Mouse (Mus musculus) adrenal gland, adult 2 months (tissue): ENCODE data around the gene Rfx2. TPM values are rescaled to one million over a fixed set of nuclear protein-coding genes. Genes with fewer than 3 reads are reported as not detected.

Source experiments
- DNase-seq: peaks from one replicate; pipeline ENCODE4 v3.0.0; 2021
- long read RNA-seq: library from polyadenylated mRNA; stranded (forward); transcript quantifications from one replicate; pipeline ENCODE4 v2.0.0, GENCODE M21; 2021
- polyA plus RNA-seq: library from polyadenylated mRNA; depleted of rRNA; stranded (reverse); fragments of >200 nt; gene quantifications from 2 replicates; pipeline ENCODE4 v1.2.3, GENCODE M21; 2012; rRNA removed
- total RNA-seq, 2 experiments: library from RNA; stranded (reverse); gene quantifications; 2 replicates each; pipeline ENCODE4 v1.2.3; 2021

The Rfx2 gene
- total RNA-seq (1 to 10 TPM; 5.7 to 7.8 TPM), polyA plus RNA-seq (12.3 and 13.4 TPM in 2 replicates)
- long read RNA-seq, partial matches to known transcripts, result 1 of 4 reads
- long read RNA-seq, other reads (novel, unspliced or antisense), result 1 of 4 reads

DNA sequence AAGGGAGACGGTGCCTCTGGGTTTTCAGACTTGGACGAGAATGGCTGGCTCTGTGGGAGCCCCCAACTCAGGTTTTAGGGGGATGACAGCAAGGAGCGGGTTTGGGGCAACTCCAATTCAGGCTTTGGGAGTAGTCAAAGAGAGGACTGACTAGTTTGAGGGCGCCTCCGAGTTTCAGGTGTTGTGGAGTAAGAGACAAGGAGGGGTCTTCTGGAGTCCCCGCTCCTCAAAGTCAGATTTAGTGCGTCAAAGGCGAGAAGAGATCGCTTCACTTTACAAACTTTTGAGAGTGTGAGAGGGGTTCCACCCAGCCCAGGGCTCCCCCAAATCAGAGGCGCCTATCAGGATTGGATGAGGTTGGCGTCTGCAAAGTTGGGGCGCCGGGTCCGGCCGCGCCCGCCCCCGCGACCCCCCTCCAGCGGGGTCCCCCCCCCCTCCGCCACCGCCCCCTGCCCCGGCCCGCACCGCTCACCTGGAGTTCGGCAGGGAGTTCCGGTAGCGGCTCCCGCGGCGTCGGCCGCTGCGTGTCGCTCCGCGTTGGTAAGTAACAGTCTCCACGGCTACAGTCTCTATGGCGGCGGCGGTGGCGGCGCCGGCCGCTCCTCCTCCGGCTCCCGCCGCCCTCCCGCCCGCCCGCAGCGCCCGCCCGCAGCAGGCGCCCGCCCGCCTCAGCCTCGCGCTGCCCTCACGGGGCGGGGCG, at the start of gene Rfx2:
Gene Rfx2, minus strand, starts transcription at position 603 of the 700 bp plus-strand sequence.
- DNase-seq, result no peak

DNA sequence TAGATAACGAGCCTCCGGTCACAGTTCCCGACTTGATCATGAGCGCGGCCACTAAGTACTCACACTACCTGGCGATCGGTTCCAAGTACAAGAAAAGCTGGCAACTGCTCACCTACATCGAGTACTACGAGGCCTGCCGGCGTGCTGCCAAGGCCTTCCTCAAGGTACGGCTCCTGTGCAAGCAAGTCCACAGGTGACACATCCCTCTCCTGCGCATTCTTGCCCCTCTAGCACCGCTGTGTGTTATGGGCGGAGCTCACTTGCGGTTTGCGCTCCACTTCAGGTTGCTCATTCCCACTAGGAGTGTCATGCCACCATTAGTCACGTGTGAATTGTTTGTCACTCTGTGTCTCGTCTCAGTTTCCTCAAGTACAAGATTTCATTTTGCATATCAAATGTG, 46.6 kb upstream of the Rfx2 start:
- DNase-seq, result no peak

DNA sequence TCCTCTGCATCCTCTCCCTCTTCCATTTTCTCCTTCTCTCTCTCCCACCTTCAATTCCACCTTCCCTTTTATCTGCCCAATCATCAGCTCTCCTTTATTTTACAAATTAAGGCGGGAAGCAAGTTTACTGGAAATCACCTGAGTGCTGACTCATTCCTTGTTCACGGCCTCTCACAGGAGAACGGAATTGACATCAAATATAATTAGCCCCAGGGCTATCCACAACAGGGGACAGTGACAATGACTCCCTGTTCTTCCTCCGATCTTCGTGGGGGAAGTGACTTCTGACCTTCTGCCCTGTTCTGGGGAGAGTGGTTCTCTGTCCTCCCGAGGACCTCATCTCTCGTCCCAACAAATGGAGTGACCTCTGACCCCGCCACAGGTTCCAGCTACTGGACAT, 46.2 kb upstream of the Rfx2 start:
- no peak for DNase-seq

DNA sequence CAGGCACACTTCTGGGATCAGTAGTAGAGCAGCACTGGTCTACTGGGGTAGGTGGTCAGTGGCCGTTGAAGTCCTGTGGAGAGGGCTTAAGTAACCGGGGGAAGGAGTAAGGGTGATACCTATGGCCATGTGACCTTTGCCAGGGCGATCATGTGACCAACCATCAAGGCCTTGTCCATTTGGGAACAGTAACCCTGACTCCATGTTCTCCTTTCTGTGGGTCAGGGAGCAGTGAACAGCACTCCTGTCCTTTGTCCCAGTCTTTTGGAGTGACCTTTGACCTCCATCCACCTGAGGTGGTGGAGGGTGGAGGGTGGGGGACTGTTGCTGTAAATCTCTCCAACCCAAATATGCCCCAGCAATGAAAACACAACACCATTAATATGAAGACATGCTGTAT, 45.7 kb upstream of the Rfx2 start:
- no peak for DNase-seq

DNA sequence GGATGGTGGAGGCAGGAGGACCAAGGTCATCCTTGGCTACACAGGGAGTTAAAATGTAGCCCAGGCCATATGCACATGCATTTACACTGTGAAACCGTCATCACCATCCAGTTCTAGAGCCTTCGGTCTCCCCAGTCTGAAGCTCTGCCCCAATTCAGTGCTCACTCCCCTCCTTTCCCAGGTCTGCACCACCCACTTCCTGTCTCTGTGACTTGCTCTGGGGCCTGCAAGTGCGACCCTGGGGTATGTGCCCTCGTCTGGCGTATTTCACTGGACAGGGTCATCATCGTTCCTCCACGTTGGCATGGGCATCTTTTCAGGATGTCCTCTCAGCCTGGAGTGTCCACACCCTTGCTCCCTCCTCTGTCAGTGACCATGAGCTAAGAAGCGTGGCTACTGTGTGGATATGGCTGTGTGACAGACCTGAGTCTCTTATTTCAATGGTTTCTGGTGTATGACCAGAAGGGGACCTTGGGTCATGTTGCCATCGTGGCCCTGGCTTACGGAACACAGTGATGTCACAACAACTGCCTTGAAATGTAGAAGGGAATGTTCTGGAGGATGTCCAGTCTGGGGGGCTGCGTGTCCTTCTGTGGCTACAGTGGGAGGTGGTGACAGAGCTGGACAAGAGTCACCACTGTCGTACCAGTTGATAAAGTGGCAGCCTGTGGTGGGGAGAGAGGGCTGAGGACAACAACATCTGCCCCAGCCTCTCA, 44.3 kb upstream of the Rfx2 start, which contains the start of gene 1700061G19Rik:
Gene 1700061G19Rik, plus strand, starts transcription at position 542 of the 716 bp plus-strand sequence.
- peak; percentile 41 for DNase-seq

DNA sequence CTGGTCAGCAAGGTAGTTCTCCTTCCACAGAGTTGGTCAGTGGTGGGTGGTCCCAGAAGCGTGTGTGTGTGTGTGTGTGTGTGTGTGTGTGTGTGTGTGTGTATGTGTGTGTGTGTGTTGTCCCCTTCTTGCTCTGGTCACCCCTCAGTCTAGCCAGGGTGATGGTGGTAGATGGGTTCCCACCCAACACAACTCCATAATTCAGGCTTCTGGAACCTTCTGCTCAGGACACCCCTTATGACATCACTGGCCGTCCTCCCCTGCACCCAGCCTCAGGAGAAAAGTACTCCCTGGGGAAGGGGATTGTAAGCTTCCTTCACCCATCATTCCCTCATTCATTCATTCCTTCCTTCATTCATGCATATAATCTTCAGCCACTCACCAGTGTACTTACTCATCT, 43.4 kb upstream of the Rfx2 start, which contains the start of gene Acsbg2:
Gene Acsbg2, minus strand, starts transcription at position 211 of the 400 bp plus-strand sequence.
- DNase-seq, result no peak

DNA sequence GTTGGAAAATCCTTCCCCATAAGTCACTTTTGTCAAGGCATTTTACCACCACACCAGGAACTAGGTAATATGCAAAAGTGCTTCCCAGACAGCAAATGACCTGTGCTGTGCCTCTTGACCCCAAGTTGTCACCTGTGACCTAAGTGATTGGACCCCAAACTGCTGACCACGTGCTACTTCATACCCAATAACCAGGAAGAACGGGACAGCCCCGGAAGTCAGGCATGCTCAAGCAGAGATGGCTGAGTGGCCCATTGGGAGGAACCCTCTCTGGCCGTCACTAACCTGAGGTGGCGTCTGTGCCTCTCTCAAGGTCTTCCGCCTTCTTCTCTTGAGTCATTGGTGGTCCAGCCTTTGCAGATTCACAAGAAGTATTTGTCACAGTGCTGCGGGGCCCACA, 41.7 kb upstream of the Rfx2 start:
- no peak for DNase-seq

DNA sequence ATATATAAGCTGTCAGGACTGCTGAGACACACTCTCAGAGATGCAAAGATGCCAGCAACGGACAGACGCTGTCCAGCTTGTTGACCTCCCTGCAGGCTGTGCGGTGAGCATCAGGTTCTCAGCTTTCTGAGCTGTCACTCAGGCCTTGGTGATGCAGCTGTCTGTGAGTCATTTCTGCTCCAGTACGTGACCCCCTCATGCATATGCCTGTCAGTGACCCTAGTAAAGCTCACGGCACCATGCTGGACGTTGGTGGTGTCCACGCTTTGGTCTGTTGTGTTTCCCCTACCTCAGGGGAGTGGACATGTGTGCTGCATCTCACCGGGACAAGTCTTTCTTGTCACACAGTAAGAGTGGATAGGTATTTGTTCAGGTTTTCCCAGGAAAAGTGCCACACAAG, 41.0 kb upstream of the Rfx2 start:
- DNase-seq, result no peak

DNA sequence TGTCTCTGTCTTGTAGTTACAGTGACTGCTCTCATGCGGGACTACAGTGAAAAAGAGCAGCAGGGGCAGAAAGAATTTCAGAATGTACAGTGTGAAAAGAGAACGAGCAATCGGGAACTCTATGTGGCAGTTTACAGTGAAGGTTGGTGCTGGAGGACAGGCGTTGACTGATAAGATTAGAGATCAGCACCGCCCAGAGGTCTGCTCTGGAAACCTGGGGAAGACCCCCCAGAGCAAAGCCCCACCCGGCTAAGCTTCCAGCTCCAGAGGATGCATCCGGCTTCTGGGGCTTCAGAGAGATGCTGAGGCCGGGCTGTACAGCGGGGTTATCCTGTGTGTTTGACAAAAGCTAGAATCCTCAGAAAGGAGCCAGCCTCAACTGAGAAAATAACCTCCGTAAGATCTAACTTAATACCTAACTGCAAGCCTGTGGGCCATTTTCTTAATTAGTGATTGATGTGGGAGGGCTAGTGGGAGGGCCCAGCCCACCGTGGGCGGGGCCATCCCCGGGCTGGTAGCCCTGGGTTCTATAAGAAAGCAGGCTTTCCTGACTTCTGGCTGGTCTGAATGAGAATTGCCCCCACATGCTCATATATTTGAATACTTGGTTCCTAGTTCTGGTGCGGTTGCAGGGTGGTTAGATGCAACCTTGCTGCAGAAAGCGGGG, 39.6 kb upstream of the Rfx2 start:
- no peak for DNase-seq

DNA sequence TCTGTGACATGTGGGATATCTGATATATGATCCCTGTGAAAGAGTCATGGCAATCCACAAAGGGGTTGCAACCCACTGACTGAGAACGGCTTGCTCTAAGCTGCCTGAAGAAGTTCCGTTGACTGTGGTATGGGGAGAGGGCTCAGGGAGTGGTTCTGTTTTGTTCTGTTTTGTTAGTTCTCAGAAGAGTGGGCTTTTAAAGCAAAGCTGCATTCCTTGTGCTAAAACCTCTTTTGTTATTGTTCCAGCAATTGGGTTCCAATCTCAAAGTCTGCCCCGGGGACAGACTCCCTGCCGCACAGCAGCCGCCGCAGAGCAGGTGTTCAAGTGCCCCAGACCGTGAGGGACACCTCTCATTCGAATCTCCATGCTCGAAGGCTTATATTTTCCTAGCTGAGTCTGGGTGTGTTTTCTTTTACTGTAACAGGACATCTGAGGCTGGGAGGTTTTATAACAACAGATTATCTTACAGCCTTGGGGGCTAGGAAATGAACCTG, 38.7 kb upstream of the Rfx2 start:
- no peak for DNase-seq

DNA sequence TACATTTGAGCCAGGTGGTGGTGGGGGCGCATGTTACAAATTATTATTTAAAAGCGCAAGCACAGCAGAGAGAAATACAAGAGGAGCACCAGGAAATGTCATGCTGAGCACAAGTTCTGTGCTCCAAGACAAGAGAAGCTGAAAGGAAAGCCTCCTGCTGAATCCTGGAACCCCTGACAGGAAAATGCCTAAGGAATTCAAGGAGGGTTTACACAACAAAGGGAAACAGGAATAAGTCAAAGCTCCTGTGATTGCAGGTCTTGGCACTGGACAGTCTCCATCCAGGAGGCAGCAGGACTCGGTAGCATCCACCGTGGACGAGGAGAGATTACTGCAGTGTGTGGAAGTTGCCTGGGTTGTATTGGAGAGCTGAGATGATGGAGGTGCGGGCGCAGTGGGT, 35.3 kb upstream of the Rfx2 start:
- DNase-seq, result no peak

DNA sequence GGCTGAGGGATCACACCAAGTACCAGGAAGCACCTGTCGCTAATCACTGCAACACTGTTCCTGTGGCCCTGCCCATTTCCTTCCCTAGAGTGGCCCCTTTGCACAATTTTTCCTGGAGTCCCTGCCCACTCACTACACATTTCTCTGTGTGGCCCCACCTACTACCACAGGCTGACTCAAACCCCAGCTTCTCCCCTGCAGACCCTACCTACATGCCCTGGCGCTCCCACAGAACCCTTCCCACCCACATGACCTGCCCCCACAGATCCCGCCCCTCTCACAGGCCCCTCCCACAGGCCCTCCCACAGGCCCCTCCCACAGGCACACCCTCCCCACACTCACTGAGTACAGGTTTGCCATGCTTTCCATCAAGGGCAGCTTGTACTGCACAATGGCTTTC, 30.4 kb upstream of the Rfx2 start:
- DNase-seq, result no peak

DNA sequence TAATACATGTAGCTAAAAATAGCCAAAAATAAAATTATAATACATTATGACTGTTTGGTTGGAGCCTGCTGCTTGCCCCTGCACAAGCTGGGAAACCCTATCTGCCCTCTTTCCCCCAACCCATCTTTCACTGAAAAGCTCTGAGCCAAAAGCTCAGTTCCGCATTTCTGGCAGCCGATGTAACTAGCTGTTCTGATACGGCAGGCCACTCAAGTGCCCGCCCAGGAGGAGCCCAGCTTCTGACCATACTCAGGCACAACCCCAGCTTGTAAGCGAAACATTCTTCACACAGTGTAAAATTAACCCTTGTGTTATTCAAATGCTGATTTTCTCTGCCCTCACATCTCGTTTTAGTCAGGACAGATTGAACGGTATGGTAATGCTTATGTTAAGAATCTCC, 28.1 kb upstream of the Rfx2 start:
- DNase-seq, result no peak

DNA sequence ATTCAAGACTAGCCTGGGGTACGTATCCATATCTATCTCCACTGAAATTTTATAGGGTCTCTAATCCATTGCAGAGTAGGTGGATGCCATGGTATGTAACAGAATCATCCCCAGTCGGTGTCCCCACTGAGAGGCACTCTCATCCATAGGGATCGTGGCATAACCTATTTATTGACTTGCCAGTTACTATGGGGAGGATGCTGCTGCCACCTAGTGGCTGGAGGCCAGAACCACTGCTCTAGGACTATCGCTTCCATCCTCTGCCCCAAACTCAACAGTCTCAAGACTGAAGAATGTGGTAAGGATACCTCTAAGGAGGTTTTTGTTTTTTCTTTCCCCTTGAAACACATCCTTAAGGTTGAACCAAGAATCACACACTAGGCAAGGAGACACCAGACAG, 27.4 kb upstream of the Rfx2 start:
- DNase-seq, result peak; percentile 66

DNA sequence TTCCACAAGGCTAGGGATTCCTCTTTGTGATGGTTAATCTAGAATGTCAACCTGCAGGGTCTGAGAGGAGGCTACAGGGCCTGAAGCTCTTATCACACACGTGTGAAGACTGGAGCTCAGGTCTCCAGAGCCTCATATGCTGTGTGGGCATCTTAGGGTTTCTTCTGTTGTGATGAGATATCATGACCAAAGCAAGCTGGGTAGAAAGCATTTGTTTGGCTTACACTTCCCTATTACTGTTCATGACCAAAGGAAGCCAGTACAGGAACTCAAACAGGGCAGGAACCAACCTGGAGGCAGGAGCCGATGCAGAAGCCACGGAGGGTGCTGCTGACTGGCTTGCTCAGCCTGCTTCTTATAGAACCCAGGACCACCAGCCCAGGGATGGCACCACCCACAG, 24.6 kb upstream of the Rfx2 start:
- DNase-seq, result no peak

DNA sequence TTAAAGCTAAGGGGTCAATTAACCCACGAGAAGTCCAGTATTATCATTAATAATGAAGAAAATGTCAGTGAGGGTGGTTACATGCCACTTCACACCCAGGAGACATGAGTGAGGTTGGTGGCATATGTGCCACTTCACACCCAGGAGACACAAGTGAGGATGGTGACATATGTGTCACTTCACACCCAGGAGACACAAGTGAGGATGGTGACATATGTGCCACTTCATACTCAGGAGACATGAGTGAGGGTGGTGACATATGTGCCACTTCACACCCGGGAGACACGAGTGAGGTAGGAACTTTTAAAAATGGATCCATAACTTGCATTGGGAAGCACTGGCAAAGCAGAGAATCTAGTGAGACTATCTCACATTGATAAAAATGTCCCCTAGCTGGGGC, 20.4 kb upstream of the Rfx2 start:
- DNase-seq, result no peak

DNA sequence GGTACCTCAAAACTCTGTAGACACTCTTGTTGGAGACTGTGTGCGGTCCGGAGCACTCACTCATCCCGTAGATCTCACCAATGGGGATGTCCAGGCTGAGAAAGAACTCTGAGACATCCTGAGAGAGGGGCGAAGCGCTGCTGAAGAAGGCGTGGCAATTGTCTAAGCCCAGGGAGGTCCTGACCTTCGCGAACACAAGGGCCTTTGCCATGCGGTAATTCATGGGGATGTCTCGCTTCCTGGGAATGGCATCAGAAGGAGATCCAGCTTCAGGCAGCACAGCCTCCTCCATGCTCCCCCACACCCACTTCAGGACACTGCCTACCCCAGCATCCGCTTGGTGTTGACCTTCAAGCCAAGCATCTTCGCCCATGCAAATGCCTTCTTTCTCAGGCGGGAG, 18.9 kb upstream of the Rfx2 start:
- DNase-seq, result no peak

DNA sequence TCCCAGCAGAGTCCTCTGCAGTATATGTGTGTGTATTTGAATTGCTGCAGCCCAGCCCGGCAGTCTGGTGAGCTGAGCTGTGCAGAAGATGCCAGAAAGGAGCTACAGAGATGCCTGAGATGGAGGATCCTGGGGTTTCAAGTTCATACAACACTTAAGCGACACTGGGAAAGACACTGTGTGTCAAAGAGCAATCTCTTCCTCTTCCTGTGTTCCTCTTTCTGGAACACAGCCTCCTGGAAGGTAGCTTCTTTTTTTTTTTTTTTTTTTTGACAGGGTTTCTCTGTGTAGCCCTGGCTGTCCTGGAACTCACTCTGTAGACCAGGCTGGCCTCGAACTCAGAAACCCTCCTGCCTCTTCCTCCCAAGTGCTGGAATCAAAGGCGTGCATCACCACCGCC, 18.0 kb upstream of the Rfx2 start:
- DNase-seq, result no peak

DNA sequence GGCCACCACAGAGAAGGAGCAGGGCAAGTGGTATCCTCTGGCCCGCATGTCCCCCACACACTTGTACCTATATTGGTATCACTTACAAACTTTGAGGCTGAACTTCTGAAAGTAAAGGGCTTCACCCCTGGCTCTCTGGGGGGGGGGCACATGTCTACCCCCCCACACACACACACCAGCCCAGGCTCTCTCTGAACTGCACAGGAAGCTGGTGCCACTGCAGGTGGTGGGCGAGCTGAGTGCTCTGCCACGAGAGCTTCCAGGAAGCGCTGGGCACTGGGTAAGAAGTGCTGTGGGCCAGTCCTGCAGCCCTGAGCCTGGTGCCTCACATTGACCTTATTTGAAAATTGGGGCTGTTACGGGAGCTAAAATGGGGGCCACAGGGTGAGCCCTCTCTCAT, 12.9 kb upstream of the Rfx2 start:
- no peak for DNase-seq

DNA sequence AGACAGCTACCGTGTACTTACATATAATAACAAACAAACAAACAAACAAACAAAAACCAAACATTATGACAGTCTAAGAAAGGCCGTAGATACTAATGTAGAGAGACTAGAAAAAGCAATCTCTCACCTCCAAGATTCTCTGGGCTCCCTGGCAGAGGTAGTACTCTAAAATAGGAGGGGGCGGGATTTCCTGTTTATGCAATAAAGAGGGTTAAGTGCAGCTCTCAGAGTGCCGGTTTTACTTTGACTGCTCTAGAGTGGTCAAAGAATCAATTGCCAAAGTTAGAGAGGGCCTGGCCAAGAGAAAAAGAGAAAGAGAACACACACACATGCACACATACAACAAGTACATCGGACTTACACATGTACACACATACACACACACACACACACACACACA, 11.4 kb upstream of the Rfx2 start:
- DNase-seq, result no peak

DNA sequence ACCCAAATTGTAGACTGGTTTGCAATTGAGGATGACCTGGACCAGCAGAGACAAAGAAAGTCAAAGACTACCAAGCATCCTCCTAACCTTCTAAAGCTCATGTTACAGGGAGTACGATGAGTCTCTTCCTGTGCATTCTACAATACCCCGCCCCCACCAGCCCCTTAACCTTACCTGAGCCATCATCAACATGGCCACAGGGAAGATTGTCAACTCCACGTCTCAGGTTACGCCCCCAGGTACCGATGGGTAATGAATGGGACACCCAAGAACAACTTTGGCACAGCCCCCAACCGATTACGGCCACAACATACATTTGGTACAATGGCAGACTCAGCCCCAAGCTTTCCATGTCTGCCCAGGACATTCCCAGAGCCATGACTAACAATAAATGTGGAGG, 9.7 kb upstream of the Rfx2 start:
- no peak for DNase-seq

DNA sequence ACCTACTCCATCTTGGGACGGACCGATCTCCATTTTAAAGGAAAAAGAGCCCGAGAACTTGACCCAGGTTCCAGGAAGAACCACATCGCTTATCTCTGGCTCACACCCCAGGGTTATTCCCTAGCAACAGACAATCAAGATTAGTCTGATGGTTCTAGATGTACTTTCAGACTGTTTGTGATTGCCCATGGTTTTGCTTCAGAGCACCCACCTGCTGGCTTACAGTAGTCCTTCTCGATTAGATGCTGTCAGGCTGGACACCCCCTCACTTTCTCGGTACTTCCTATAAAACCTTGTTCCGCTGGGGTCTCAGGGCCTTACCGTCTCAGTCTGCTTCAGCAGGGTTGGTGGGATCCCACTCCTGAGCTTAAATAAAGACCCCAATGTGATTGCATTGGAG, 5.5 kb upstream of the Rfx2 start:
- DNase-seq, result no peak

DNA sequence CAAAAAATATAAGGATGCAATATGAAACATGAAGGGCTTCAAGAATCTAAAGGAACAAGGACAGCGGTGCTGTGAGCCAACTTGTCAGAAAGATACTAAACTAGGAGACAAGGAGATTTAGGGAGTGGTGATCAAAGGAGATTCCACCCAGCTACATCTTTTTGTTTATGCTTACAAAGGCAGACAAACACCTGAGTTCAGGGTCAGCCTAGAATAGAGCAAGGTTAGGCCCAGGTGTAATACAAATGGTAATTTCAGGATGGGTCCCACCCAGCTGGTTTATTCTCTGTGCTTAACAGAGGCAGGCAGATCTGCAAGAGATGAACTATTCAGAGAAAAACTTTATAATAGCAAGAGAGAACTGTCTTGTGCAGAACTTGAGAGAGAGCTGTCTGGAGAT, 2.6 kb upstream of the Rfx2 start:
- no peak for DNase-seq
